Mouse (Mus musculus) limb, embryonic 10.5 days (tissue): ENCODE results near the gene Fhit. TPM values are rescaled to one million over a fixed set of nuclear protein-coding genes. Genes with fewer than 3 reads are reported as not detected.

Experiments
- DNase-seq: peaks from one replicate; pipeline ENCODE4 v3.0.0-alpha.2; 2017; ENCODE audit warnings: low spot score
- H3K27ac ChIP-seq: fragments of 300-500 bp; sonication (generic); 2 replicates; pipeline ENCODE4 v1.5.1; 2016; ENCODE audit warnings: mild to moderate bottlenecking
- H3K27me3 ChIP-seq: fragments of 300-500 bp; sonication (generic); 2 replicates; pipeline ENCODE4 v1.6.1; 2016; ENCODE audit warnings: low read depth, mild to moderate bottlenecking; ENCODE audit not compliant: poor library complexity, severe bottlenecking
- H3K36me3 ChIP-seq: fragments of 300-500 bp; sonication (generic); 2 replicates; pipeline ENCODE4 v1.6.1; 2016; ENCODE audit warnings: mild to moderate bottlenecking, moderate library complexity
- H3K4me1 ChIP-seq: fragments of 300-500 bp; sonication (generic); 2 replicates; pipeline ENCODE4 v1.6.1; 2016
- H3K4me3 ChIP-seq: fragments of 300-500 bp; sonication (generic); 2 replicates; pipeline ENCODE4 v1.5.1; 2016; ENCODE audit warnings: mild to moderate bottlenecking, moderate library complexity
- H3K9me3 ChIP-seq: fragments of 300-500 bp; sonication (generic); replicated peaks from 2 replicates; pipeline ENCODE4 v1.6.1; 2016; ENCODE audit warnings: mild to moderate bottlenecking
- WGBS: fragments of 180-500 bp; shearing (Covaris S2); methylation state at CpG from one replicate; pipeline ENCODE4 v1.1.7; 2016; 5-methylcytosine and 5-hydroxymethylcytosine counted together
- polyA plus RNA-seq: library from polyadenylated mRNA; unstranded; fragments of >200 nt; fragmentation: Nextera tagmentation; extraction: Ambion mirVana; gene quantifications from 2 replicates; pipeline ENCODE4 v1.2.1, GENCODE M21; 2016

Gene Fhit
- polyA plus RNA-seq, 1 experiment from 2014 or later = 2.4 TPM

DNA sequence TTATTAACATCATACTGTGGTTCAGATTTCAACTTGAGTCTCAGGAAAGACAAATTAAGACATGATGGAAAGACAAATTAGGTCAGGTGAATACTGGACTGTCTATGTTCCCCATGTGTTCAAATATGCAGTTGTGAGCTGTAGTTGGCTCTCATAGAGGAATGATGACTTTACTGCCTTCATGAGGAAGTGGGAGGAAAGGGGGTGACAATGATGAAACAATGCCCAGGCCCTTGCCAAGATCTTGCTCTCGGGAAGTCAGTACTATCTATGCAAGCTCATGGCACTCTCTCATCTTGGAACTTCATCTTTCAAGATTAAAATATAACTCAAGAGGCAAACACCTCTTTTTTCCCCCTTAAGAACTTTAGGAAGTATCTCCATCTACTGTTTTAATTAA lies 849.6 kb downstream of the Fhit start:
- Histone ChIP-seq H3K36me3 (no peaks in the 10 kb centered on the region), H3K9me3 (no peaks in the 10 kb centered on the region), H3K27me3 (no peaks in the 10 kb centered on the region), H3K27ac (no peak overlapping the region), H3K4me1 (no peaks in the 10 kb centered on the region), H3K4me3 (no peak overlapping the region)
- WGBS = 77% methylated on average over 1 of the region's 1 CpGs
- DNase-seq = no peak

GRCm38 (mm10) chr14:10305286-10305685 lies 856.5 kb downstream of the Fhit start:
- H3K4me3 ChIP-seq = no peak overlapping the region
- no peaks in the 10 kb centered on the region for H3K27me3 ChIP-seq

GRCm38 (mm10) chr14:10301497-10301896 lies 860.3 kb downstream of the Fhit start:
- 45% methylated on average over 1 of the region's 1 CpGs for WGBS
- Histone ChIP-seq H3K4me1 (no peaks in the 10 kb centered on the region), H3K36me3 (no peaks in the 10 kb centered on the region), H3K4me3 (no peak overlapping the region), H3K9me3 (no peaks in the 10 kb centered on the region), H3K27me3 (no peaks in the 10 kb centered on the region), H3K27ac (no peak overlapping the region)
- DNase-seq = no peak

More at GRCm38 (mm10) chr14:10305286-10305685, 856.5 kb downstream of the Fhit start:
- H3K36me3 ChIP-seq = no peaks in the 10 kb centered on the region
- no peaks in the 10 kb centered on the region for H3K4me1 ChIP-seq
- H3K9me3 ChIP-seq = no peaks in the 10 kb centered on the region
- DNase-seq = no peak
- H3K27ac ChIP-seq = no peak overlapping the region

GRCm38 (mm10) chr14:10300914-10301313 lies 860.9 kb downstream of the Fhit start:
- Histone ChIP-seq H3K27ac (no peak overlapping the region), H3K4me3 (no peak overlapping the region), H3K36me3 (no peaks in the 10 kb centered on the region), H3K4me1 (no peaks in the 10 kb centered on the region), H3K27me3 (no peaks in the 10 kb centered on the region), H3K9me3 (no peaks in the 10 kb centered on the region)
- DNase-seq = no peak
- WGBS = 83% methylated on average over 3 of the region's 3 CpGs

GRCm38 (mm10) chr14:10299030-10299429 lies 862.8 kb downstream of the Fhit start:
- Histone ChIP-seq H3K36me3 (no peaks in the 10 kb centered on the region), H3K4me1 (no peaks in the 10 kb centered on the region), H3K4me3 (no peak overlapping the region), H3K27me3 (no peaks in the 10 kb centered on the region), H3K9me3 (no peaks in the 10 kb centered on the region), H3K27ac (no peak overlapping the region)
- DNase-seq = no peak
- 83% methylated on average over 2 of the region's 2 CpGs for WGBS

DNA sequence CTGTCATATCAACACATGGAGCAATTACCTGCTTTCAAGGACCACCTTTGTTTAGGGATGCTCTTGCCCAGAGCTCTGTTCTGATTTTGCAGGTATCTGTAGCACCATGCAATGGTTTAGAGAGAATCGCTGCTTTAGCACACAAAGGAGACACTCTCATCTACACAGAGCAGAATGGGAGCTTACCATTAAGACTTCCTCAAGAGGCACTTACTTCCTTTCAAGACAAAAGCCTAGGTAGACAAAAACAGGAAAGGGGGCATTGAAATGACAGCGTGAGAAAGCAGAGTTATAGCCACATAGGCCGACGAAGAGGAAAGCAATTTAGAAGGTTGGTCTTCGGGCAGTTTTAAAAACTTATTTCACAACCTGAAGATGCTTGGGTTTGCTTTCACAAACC lies 872.8 kb downstream of the Fhit start:
- DNase-seq = no peak
- H3K27ac ChIP-seq = no peak overlapping the region
- no peaks in the 10 kb centered on the region for H3K27me3 ChIP-seq
- no peaks in the 10 kb centered on the region for H3K9me3 ChIP-seq
- H3K4me1 ChIP-seq = no peaks in the 10 kb centered on the region
- WGBS = 88% methylated on average over 5 of the region's 5 CpGs
- no peaks in the 10 kb centered on the region for H3K36me3 ChIP-seq
- no peak overlapping the region for H3K4me3 ChIP-seq

- no peaks in the 10 kb centered on the region for H3K4me1 ChIP-seq
- no peaks in the 10 kb centered on the region for H3K36me3 ChIP-seq
- no peaks in the 10 kb centered on the region for H3K9me3 ChIP-seq
- WGBS = 86% methylated on average over 6 of the region's 6 CpGs
- no peak overlapping the region for H3K27ac ChIP-seq
- H3K4me3 ChIP-seq = no peak overlapping the region
- H3K27me3 ChIP-seq = no peaks in the 10 kb centered on the region
- no peak for DNase-seq
Observed at GRCm38 (mm10) chr14:10286027-10286426, 875.8 kb downstream of the Fhit start.

GRCm38 (mm10) chr14:10228708-10229107 lies 933.1 kb downstream of the Fhit start:
- H3K27ac ChIP-seq = no peak overlapping the region
- H3K27me3 ChIP-seq = no peaks in the 10 kb centered on the region
- no peaks in the 10 kb centered on the region for H3K36me3 ChIP-seq
- no peak for DNase-seq
- no peaks in the 10 kb centered on the region for H3K4me1 ChIP-seq
- 79% methylated on average over 5 of the region's 5 CpGs for WGBS
- no peak overlapping the region for H3K4me3 ChIP-seq
- H3K9me3 ChIP-seq = no peaks in the 10 kb centered on the region

GRCm38 (mm10) chr14:10221847-10222246 lies 940.0 kb downstream of the Fhit start:
- H3K4me3 ChIP-seq = no peak overlapping the region
- H3K4me1 ChIP-seq = no peaks in the 10 kb centered on the region
- no peak overlapping the region for H3K27ac ChIP-seq
- no peaks in the 10 kb centered on the region for H3K27me3 ChIP-seq
- no peaks in the 10 kb centered on the region for H3K36me3 ChIP-seq
- WGBS = 89% methylated on average over 2 of the region's 2 CpGs
- DNase-seq = no peak
- H3K9me3 ChIP-seq = no peaks in the 10 kb centered on the region

DNA sequence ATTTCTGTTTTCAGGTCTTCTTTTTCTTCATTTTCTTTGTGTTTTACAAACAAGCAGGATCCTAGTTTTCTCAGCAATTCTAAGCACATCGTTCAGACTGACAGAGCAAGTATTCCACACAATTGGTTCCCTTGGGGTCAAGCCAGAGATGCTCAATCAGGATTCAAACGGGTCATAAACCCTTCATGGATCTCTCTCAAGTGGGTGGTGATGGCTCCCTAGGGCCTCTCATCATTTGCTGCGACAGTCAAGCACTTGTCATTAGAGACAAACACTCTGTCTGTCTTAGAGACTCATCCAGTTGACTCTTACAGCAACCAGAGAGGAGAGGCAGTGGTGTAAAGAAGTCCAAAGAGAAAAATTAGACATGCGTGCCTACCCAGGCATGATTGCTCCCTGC lies 948.6 kb downstream of the Fhit start:
- Histone ChIP-seq H3K36me3 (no peaks in the 10 kb centered on the region), H3K27ac (no peak overlapping the region), H3K9me3 (no peaks in the 10 kb centered on the region), H3K27me3 (no peaks in the 10 kb centered on the region), H3K4me1 (peaks cover 4% of the 10 kb centered on the region; the same call in 1 of the 2 replicates), H3K4me3 (no peak overlapping the region)
- WGBS = 14% methylated on average over 4 of the region's 4 CpGs
- no peak for DNase-seq

- Histone ChIP-seq H3K36me3 (no peaks in the 10 kb centered on the region), H3K4me1 (peaks cover 4% of the 10 kb centered on the region; the same call in 1 of the 2 replicates), H3K27ac (no peak overlapping the region), H3K9me3 (no peaks in the 10 kb centered on the region), H3K4me3 (no peak overlapping the region), H3K27me3 (no peaks in the 10 kb centered on the region)
- DNase-seq = no peak
- 62% methylated on average over 5 of the region's 5 CpGs for WGBS
Observed at GRCm38 (mm10) chr14:10211184-10211583, 950.7 kb downstream of the Fhit start.

- no peaks in the 10 kb centered on the region for H3K36me3 ChIP-seq
- no peaks in the 10 kb centered on the region for H3K27me3 ChIP-seq
- no peaks in the 10 kb centered on the region for H3K9me3 ChIP-seq
- DNase-seq = no peak
- H3K4me3 ChIP-seq = no peak overlapping the region
- no peak overlapping the region for H3K27ac ChIP-seq
- peaks cover 4% of the 10 kb centered on the region; the same call in 1 of the 2 replicates for H3K4me1 ChIP-seq
- WGBS = 91% methylated on average over 3 of the region's 3 CpGs
Observed at GRCm38 (mm10) chr14:10209007-10209406, 952.8 kb downstream of the Fhit start.

DNA sequence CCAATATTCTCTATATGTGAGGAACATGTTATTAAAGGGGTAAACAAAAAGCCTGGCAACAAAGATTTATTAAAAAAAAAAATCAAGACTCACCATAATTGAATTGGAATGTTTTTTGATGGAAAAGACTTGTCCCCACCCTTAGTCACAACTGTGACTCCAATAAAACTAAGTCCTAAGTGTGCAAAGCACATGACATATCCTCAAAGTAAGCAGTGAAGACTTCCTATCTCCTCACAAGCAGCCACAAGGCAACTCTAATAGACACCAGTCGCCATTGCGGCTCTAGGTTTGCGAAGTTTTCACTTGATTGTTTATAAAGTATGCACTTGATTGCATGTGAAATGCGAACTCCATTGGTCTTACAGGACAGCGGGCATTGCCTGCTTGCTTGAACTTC lies 956.1 kb downstream of the Fhit start:
- Histone ChIP-seq H3K4me3 (no peak overlapping the region), H3K27ac (no peak overlapping the region), H3K9me3 (no peaks in the 10 kb centered on the region), H3K36me3 (no peaks in the 10 kb centered on the region), H3K4me1 (peaks cover under 1% of the 10 kb centered on the region; the same call in 1 of the 2 replicates), H3K27me3 (no peaks in the 10 kb centered on the region)
- no peak for DNase-seq
- 86% methylated on average over 5 of the region's 5 CpGs for WGBS

- 92% methylated on average over 4 of the region's 4 CpGs for WGBS
- H3K27me3 ChIP-seq = no peaks in the 10 kb centered on the region
- H3K9me3 ChIP-seq = no peaks in the 10 kb centered on the region
- DNase-seq = no peak
- no peak overlapping the region for H3K27ac ChIP-seq
- H3K4me1 ChIP-seq = no peaks in the 10 kb centered on the region; the same call in 1 of the 2 replicates
- no peaks in the 10 kb centered on the region for H3K36me3 ChIP-seq
- no peak overlapping the region for H3K4me3 ChIP-seq
Observed at GRCm38 (mm10) chr14:10205290-10205689, 956.5 kb downstream of the Fhit start.
